Mouse (Mus musculus): ENCODE measurements around the gene Slc16a5.

DNA sequence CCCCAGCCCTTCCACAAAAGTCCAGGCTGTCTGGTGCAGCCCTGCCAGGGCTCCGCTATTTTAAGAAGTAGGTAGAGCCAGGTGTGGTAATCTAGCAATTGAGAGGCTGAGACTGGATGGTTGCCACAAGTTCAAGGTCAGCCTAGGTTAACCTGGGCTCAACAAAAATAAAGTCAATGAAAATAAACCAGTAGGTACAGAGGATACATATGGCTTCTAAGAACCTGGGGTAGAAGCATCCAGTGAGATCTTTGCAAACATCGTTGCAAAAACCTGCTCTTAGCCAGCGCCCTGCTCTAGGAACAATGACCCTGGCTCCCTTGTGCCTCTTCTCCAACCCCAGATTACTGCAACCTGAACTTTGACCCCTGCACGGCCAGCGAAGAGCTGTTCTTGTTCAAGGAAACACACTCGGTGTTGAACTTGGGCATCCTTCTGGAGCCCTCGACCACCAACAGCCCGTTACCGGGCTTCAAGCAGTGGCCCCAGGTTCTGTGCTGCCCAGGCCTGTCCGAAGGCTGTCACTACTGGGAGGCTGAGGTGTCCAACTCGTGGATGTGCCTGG lies 14.9 kb upstream of the Slc16a5 start:
- TF ChIP-seq CTCF (IDR thresholded peaks at IDR 0.05; ENCODE audit: borderline replicate concordance, extremely low read depth, insufficient read depth, insufficient read length) (no peak), POLR2A (IDR thresholded peaks at IDR 0.05; ENCODE audit: borderline replicate concordance, extremely low read depth, insufficient read depth, insufficient read length, poor library complexity, severe bottlenecking) (no peak)

Data from brain, embryonic 14.5 days (tissue).